Mouse (Mus musculus) small intestine, adult 2 months (tissue): Measurements from ENCODE around the gene Arhgef18. TPM values are rescaled to one million over a fixed set of nuclear protein-coding genes. Genes with fewer than 3 reads are reported as not detected.

Source experiments
- H3K27ac ChIP-seq: fragments of 200-500 bp; 2 replicates; pipeline ENCODE4 v1.5.1; 2012; ENCODE audit warnings: low read depth, low read length, control low read depth, inconsistent platforms; ENCODE audit not compliant: insufficient read depth
- H3K27me3 ChIP-seq: fragments of 200-500 bp; 2 replicates; pipeline ENCODE4 v1.6.1; 2012; ENCODE audit warnings: mild to moderate bottlenecking, moderate library complexity, low read length, inconsistent platforms; ENCODE audit not compliant: control insufficient read depth, insufficient read depth
- H3K36me3 ChIP-seq: fragments of 200-500 bp; 2 replicates; pipeline ENCODE4 v1.6.1; 2012; ENCODE audit warnings: mild to moderate bottlenecking, low read length, control low read depth, inconsistent platforms; ENCODE audit not compliant: control insufficient read depth, insufficient read depth
- H3K4me1 ChIP-seq: fragments of 200-500 bp; 2 replicates; pipeline ENCODE4 v1.6.1; 2012; ENCODE audit warnings: low read length, inconsistent platforms, mixed read lengths; ENCODE audit not compliant: control insufficient read depth, insufficient read depth, insufficient read length
- H3K4me3 ChIP-seq: fragments of 200-500 bp; 2 replicates; pipeline ENCODE4 v1.5.1; 2012; ENCODE audit warnings: low read depth, mild to moderate bottlenecking, control low read depth, inconsistent platforms, low read length, moderate library complexity
- CTCF ChIP-seq: fragments of 200-500 bp; IDR thresholded peaks from 2 replicates; pipeline ENCODE4 v1.5.1; 2012; ENCODE audit warnings: low read depth, mild to moderate bottlenecking, control low read depth, inconsistent platforms, low read length, moderate library complexity, mixed read lengths; ENCODE audit not compliant: insufficient replicate concordance, insufficient read length; ENCODE audit errors: extremely low read depth
- POLR2A ChIP-seq: fragments of 200-500 bp; IDR thresholded peaks from 2 replicates; pipeline ENCODE4 v1.6.1; 2012; ENCODE audit warnings: low read depth, mild to moderate bottlenecking, control low read depth, inconsistent platforms, low read length, moderate library complexity
- WGBS: fragments of 180-500 bp; shearing (Covaris S2); methylation state at CpG from one replicate; pipeline ENCODE4 v1.1.7; 2018; 5-methylcytosine and 5-hydroxymethylcytosine counted together
- polyA plus RNA-seq: library from polyadenylated mRNA; depleted of rRNA; stranded (reverse); fragments of >200 nt; gene quantifications from 2 replicates; pipeline ENCODE4 v1.2.3, GENCODE M21; 2012

Gene Arhgef18
- polyA plus RNA-seq, 1 experiment: 43.1 TPM

DNA sequence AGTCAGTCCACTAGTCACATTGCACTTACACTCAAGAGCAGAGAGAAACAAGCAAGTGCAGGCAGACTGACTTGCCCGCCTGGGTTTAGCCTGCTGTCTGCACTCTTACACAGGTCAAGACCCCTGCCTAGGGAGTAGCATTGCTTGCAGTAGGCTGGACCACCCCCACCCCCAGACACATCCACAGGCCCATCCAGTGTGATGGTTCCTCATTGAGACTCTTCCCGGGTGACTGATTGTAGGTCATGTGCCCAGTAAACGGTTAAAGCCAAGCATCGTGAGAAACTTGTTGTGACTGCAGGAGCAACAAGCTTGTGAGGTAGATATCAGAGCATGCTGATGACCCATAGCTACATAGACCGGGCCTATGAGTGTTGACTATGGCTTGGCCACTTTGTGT, 28.7 kb downstream of the Arhgef18 start:
- H3K4me3 ChIP-seq: no peak overlapping the region
- 92% methylated on average over 5 of the region's 5 CpGs for WGBS
- H3K36me3 ChIP-seq: peaks cover 2% of the 10 kb centered on the region; the same call in 1 of the 2 replicates
- H3K4me1 ChIP-seq: peaks cover 7% of the 10 kb centered on the region; the same call in 1 of the 2 replicates
- TF ChIP-seq POLR2A: no peak
- TF ChIP-seq CTCF: no peak
- H3K27me3 ChIP-seq: no peaks in the 10 kb centered on the region
- H3K27ac ChIP-seq: no peak overlapping the region

DNA sequence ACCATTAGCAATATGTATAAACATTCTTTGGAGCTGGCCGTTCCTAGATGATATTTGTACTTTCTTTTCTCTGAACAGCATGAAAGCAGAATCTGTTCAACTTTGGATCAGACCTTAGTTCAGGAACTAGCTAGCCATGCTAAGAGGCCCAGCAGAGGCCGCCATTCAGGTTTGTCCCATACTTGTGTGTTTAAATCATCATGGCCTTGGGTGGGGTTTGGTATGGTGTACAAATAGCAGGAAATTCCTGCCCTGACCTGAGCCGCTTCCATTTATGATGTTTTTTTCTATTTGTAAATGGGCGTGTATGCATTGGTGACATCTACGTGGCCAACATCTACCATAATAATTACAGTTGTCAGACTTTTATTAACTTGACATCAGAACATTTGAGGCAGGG, 32.4 kb downstream of the Arhgef18 start:
- no peaks in the 10 kb centered on the region for H3K27me3 ChIP-seq
- TF ChIP-seq POLR2A (no peak), CTCF (no peak)
- WGBS: 59% methylated on average over 5 of the region's 5 CpGs
- peaks cover 16% of the 10 kb centered on the region for H3K36me3 ChIP-seq
- no peak overlapping the region for H3K4me3 ChIP-seq
- no peaks in the 10 kb centered on the region for H3K4me1 ChIP-seq
- no peak overlapping the region for H3K27ac ChIP-seq

DNA sequence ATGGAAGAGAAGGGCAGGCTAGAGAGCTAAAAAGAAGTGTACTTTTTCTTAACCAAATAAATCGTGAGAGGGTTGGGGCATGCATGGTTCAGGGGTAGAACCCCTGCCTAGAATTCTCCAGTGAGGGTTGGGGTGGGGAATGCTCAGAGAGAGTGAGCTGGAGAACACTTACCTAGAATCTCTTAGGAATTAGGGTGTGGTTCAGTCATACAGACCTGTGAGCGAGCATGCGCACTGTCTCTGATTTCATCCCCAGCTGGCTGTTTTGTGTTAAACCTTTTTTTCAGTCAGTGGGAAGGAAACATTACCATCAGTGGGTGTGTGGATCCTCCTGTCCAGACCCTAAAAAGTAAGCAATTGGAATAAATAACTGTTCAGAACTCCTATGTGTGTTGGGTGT, 33.4 kb downstream of the Arhgef18 start:
- TF ChIP-seq CTCF (no peak), POLR2A (no peak)
- Histone ChIP-seq H3K4me3 (no peak overlapping the region), H3K36me3 (peaks cover 21% of the 10 kb centered on the region), H3K27ac (no peak overlapping the region), H3K27me3 (no peaks in the 10 kb centered on the region), H3K4me1 (no peaks in the 10 kb centered on the region)
- 86% methylated on average over 3 of the region's 3 CpGs for WGBS

DNA sequence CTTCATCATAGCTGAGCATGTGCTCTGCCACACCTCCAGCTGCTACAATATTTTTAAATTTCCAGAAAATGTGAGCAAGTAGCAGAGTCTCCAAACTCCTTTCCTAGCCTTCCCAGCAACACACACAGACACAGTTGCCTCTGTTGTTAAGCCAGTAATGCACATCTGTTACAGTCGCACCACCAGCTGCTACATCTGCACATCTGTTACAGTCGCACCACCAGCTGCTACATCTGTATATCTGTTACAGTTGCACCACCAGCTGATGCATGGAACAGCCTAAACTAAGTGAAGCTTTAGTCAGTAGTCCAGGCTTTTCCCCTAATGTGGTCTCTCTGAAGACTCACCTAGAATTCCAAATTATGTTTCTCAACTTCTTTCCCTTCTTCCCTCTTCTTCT, 35.6 kb downstream of the Arhgef18 start:
- 88% methylated on average over 2 of the region's 2 CpGs for WGBS
- no peak overlapping the region for H3K27ac ChIP-seq
- TF ChIP-seq CTCF (no peak), POLR2A (no peak)
- H3K27me3 ChIP-seq: no peaks in the 10 kb centered on the region
- no peak overlapping the region for H3K4me3 ChIP-seq
- no peaks in the 10 kb centered on the region for H3K4me1 ChIP-seq
- H3K36me3 ChIP-seq: peaks cover 34% of the 10 kb centered on the region

DNA sequence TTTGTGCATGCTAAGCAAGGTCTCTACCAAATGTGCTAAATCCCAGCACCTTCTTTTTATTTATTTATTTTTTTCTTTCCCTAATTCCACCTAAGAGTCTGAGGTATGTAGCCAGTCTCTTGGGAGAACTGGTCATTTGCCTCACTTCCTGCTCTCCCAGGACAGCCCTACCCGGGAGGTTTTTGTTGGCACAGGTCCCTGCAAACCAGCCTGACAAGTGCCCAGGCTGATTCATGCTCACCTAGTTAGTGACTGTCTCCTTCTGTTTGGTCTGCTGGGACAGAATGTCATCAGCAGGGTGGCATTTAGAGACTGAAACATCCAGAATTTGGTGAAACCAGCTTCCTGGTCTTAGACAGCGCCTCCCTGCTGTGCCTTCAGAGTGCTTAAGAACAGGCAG, 37.2 kb downstream of the Arhgef18 start:
- H3K27ac ChIP-seq: no peak overlapping the region
- WGBS: 54% methylated on average over 2 of the region's 2 CpGs
- H3K27me3 ChIP-seq: no peaks in the 10 kb centered on the region
- H3K4me1 ChIP-seq: no peaks in the 10 kb centered on the region
- H3K36me3 ChIP-seq: peaks cover 43% of the 10 kb centered on the region
- H3K4me3 ChIP-seq: no peak overlapping the region
- no peak for TF ChIP-seq POLR2A
- no peak for TF ChIP-seq CTCF

DNA sequence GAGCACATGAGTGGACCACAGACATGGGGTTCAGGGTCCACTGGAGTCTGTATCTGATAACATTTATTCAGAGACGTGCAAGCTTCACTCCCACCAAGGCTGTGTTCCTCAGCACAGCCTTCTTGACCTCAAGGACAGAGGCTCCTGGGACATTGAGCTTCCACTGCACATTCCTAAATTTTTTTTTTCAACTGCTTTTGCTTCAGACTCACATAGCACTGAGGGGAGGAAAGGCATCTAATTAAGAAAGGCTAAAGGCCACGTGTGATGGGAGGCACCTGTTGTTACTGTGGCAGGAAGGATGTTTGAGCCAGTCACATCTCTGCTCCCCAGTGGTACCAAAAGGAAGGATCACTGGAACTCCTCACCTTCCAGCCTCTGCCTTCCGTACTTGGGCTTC, 38.3 kb downstream of the Arhgef18 start:
- TF ChIP-seq POLR2A (no peak), CTCF (no peak)
- no peaks in the 10 kb centered on the region for H3K4me1 ChIP-seq
- no peak overlapping the region for H3K4me3 ChIP-seq
- H3K36me3 ChIP-seq: peaks cover 52% of the 10 kb centered on the region
- H3K27ac ChIP-seq: no peak overlapping the region
- 80% methylated on average over 3 of the region's 3 CpGs for WGBS
- H3K27me3 ChIP-seq: no peaks in the 10 kb centered on the region

DNA sequence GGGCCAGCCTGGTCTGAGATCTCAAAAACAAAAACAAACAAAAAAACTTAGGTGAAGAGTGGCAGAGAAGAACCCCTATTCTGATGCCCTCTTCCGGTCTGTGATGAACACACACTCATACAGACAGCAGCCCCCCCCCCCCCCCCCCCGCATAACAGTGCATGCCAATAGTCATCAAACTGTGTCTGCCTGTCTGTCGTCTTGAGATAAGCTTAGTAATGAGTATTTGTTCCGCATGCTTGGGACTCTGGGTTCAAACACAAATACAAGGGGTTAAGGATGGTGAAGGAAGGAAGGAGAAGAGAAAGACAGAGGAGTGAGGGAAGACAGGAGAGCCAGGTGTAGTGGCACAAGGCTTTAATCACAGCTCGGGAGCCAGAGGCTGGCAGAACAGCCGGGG, 43.7 kb downstream of the Arhgef18 start:
- WGBS: 87% methylated on average over 6 of the region's 6 CpGs
- H3K4me3 ChIP-seq: no peak overlapping the region

DNA sequence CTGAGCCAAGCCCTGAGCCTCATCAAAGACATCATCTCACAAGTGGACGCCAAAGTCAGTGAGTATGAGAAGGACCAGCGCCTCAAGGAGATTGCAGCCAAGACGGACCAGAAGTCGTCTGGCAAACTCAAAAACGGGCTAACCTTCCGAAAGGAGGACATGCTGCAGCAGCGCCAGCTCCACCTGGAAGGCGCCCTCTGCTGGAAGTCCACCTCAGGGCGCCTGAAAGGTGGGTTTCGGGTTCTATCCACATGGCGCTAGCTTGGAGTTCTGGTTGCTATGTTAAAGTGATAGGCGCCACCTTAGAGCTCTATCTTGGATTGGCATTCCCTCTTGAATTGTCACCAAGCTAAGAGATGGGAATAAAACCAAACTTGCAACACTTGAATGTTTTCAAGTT, 46.7 kb downstream of the Arhgef18 start:
- Histone ChIP-seq H3K27ac (no peak overlapping the region), H3K4me3 (no peak overlapping the region), H3K36me3 (peaks cover 63% of the 10 kb centered on the region), H3K4me1 (no peaks in the 10 kb centered on the region), H3K27me3 (no peaks in the 10 kb centered on the region)
- WGBS: 84% methylated on average over 12 of the region's 12 CpGs
- peak; percentile 57; the same call in 1 of the 2 replicates for TF ChIP-seq CTCF
- no peak for TF ChIP-seq POLR2A

More for the DNA sequence above, 43.7 kb downstream of the Arhgef18 start:
- no peaks in the 10 kb centered on the region for H3K4me1 ChIP-seq
- H3K27ac ChIP-seq: no peak overlapping the region
- H3K27me3 ChIP-seq: no peaks in the 10 kb centered on the region
- peaks cover 73% of the 10 kb centered on the region for H3K36me3 ChIP-seq
- TF ChIP-seq CTCF: no peak
- no peak for TF ChIP-seq POLR2A
